Mouse (Mus musculus) olfactory bulb, adult 2 months (tissue): Measurements from ENCODE around the gene Ptrh1.

Source experiments
- CTCF ChIP-seq: fragments of 200-500 bp; IDR thresholded peaks from 2 replicates; pipeline ENCODE4 v1.5.1; 2012; ENCODE audit warnings: low read depth, mild to moderate bottlenecking, low read length, moderate library complexity; ENCODE audit not compliant: insufficient read depth
- POLR2A ChIP-seq: fragments of 200-500 bp; IDR thresholded peaks from 2 replicates; pipeline ENCODE4 v1.6.1; 2012; ENCODE audit warnings: mild to moderate bottlenecking, low read depth, low read length, moderate library complexity; ENCODE audit not compliant: insufficient read depth

- TF ChIP-seq CTCF: no peak
- TF ChIP-seq POLR2A: no peak
Observed at GRCm38 (mm10) chr2:32729547-32729946, 46.0 kb upstream of the Ptrh1 start.
